Mouse (Mus musculus) neural tube, embryonic 15.5 days (tissue): ENCODE results near the gene Gigyf1. TPM values are rescaled to one million over a fixed set of nuclear protein-coding genes. Genes with fewer than 3 reads are reported as not detected.

ENCODE experiments used
- ATAC-seq: fragments of 200-750 bp; cut with Nextera tagmentation; 2 replicates; pipeline ENCODE4 v1.8.0; 2017; ENCODE audit warnings: mild to moderate bottlenecking, moderate TSS enrichment, moderate library complexity; ENCODE audit not compliant: low FRiP score
- H3K27ac ChIP-seq: fragments of 300-500 bp; sonication (generic); replicated peaks from 2 replicates; pipeline ENCODE4 v1.5.1; 2015; ENCODE audit warnings: mild to moderate bottlenecking, inconsistent platforms
- H3K27me3 ChIP-seq: fragments of 300-500 bp; sonication (generic); replicated peaks from 2 replicates; pipeline ENCODE4 v1.6.1; 2015; ENCODE audit warnings: inconsistent platforms
- H3K36me3 ChIP-seq: fragments of 300-500 bp; sonication (generic); 2 replicates; pipeline ENCODE4 v1.6.1; 2015; ENCODE audit warnings: inconsistent platforms
- H3K4me1 ChIP-seq: fragments of 300-500 bp; sonication (generic); 2 replicates; pipeline ENCODE4 v1.6.1; 2015; ENCODE audit warnings: inconsistent platforms
- H3K4me2 ChIP-seq: fragments of 300-500 bp; sonication (generic); 2 replicates; pipeline ENCODE4 v1.6.1; 2015; ENCODE audit warnings: inconsistent platforms, mild to moderate bottlenecking, moderate library complexity
- H3K4me3 ChIP-seq: fragments of 300-500 bp; sonication (generic); replicated peaks from 2 replicates; pipeline ENCODE4 v1.5.1; 2015; ENCODE audit warnings: mild to moderate bottlenecking, inconsistent platforms
- H3K9ac ChIP-seq: fragments of 300-500 bp; sonication (generic); replicated peaks from 2 replicates; pipeline ENCODE4 v1.6.1; 2015; ENCODE audit warnings: mild to moderate bottlenecking, inconsistent platforms
- H3K9me3 ChIP-seq: fragments of 300-500 bp; sonication (generic); replicated peaks from 2 replicates; pipeline ENCODE4 v1.6.1; 2016; ENCODE audit warnings: inconsistent platforms
- WGBS: fragments of 180-500 bp; shearing (Covaris S2); methylation state at CpG from one replicate; pipeline ENCODE4 v1.1.7; 2015; ENCODE audit warnings: mixed read lengths; 5-methylcytosine and 5-hydroxymethylcytosine counted together
- polyA plus RNA-seq: library from polyadenylated mRNA; unstranded; fragments of >200 nt; fragmentation: Nextera tagmentation; extraction: Ambion mirVana; gene quantifications from 2 replicates; pipeline ENCODE4 v1.2.1, GENCODE M21; 2015

Gigyf1 gene
- polyA plus RNA-seq, 1 experiment from 2014 or later: 16.7 TPM

DNA sequence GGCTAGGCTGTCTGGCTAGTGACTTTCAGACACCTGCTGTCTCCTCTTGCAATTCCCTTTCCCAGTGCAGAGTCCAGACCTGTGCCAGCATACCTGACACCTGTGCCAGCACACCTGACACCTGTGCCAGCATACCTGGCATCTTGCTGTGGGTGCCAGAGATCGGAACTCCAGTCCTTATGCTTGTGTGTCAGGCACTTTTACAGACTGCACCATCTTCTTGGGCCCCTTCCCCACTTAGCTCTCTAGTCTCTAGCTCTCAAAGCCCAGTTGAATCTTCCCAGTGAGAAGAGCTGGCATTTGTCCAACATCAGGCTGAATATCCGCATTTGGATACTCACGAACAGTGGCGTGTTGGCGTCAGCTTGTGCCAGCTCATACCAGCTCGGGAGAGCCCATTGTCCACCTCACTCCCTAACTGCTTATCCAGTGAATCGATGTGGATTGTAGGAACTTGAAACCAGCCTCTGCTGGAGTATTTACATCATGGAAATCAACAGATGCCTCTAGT, 21.0 kb downstream of the Gigyf1 start:
- H3K4me1 ChIP-seq: peaks cover 6% of the 10 kb centered on the region
- H3K4me3 ChIP-seq: no peak overlapping the region
- no peak overlapping the region for H3K27ac ChIP-seq
- H3K4me2 ChIP-seq: no peak overlapping the region
- ATAC-seq: no peak
- no peaks in the 10 kb centered on the region for H3K9me3 ChIP-seq
- H3K36me3 ChIP-seq: no peaks in the 10 kb centered on the region
- 52% methylated on average over 7 of the region's 7 CpGs for WGBS
- no peak overlapping the region; the same call in 1 of the 2 replicates for H3K9ac ChIP-seq
- H3K27me3 ChIP-seq: no peaks in the 10 kb centered on the region

DNA sequence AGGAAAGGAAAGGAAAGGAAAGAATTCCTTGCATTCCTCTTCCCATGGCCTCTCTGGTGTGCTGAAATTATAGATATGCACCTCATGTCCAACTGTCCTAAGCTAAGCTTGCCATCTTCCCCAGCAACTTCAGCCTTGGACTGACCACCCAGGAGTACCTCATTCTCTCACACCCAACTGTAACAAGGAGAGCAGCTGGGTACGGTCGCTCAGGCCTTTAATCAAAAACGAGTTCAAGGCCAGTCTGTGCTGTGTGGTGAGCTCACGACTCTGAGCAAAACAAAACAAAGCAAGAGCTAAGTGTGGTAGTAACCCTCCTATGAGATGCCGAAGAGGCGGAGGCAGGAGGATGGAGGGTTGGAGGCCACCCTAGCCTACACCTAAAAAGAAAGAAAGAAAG, 22.6 kb downstream of the Gigyf1 start:
- 78% methylated on average over 6 of the region's 6 CpGs for WGBS
- peaks cover 6% of the 10 kb centered on the region for H3K4me1 ChIP-seq
- H3K4me3 ChIP-seq: no peak overlapping the region
- no peak overlapping the region for H3K4me2 ChIP-seq
- H3K27ac ChIP-seq: no peak overlapping the region
- no peaks in the 10 kb centered on the region for H3K27me3 ChIP-seq
- H3K9me3 ChIP-seq: no peaks in the 10 kb centered on the region
- H3K9ac ChIP-seq: no peak overlapping the region
- no peaks in the 10 kb centered on the region for H3K36me3 ChIP-seq
- ATAC-seq: no peak

DNA sequence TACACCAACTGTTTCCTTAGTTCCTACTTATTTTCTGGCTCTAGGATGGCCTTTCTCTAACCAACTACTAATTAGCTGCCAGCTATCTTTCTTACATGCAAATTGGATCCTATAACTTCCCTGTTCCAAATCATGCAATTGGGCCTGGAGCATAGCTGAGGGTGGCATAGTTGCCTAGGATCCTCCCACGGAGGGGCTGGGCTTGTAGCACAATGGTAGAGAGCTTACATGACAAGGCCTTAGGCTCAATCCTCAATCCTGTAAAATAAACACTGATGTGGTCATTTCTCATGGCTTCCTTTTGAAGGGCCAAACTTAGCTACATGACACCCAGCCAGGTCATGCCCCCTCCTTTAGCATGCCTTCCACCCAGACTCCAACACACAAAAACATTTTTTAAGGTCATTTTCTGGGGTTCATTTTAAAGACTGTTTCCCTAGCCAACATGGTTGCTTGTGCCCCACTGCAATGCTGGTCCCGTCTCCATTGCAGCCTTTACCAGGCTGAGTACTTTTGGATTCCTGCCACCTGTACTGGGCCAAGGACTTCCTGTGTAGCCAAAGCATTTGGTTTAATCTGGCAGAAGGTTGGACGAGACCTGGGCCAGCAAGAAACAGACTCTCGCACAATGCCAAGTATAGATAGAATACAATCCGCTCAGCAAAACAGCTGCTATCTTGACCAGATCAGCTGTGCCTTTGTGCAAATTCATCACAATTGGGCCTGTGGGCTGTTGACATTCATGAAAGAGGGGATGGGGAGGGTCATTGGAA, 23.6 kb downstream of the Gigyf1 start:
- H3K36me3 ChIP-seq: no peaks in the 10 kb centered on the region
- no peak overlapping the region for H3K9ac ChIP-seq
- H3K4me2 ChIP-seq: no peak overlapping the region
- no peak overlapping the region for H3K4me3 ChIP-seq
- ATAC-seq: no peak
- H3K9me3 ChIP-seq: no peaks in the 10 kb centered on the region
- no peaks in the 10 kb centered on the region for H3K27me3 ChIP-seq
- 68% methylated on average over 5 of the region's 5 CpGs for WGBS
- H3K4me1 ChIP-seq: peaks cover 6% of the 10 kb centered on the region
- H3K27ac ChIP-seq: no peak overlapping the region

DNA sequence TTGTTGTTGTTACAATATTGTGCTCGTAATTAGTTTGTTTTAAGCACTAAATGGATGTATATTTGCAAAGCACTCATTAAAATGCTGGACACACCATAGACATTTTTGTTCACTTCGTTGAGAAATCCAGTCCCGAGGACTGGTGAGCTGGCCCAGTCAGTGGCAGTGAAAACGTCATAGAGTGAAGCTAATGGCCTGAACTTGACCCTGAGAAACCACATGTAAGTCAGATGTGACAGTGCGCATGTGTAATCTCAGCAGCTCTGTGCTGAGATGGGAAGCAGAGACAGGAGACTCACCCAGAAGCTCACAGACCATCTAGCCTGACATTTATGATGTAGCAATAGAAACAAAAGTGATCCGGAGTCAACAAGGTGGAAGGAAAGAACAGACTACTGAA, 26.6 kb downstream of the Gigyf1 start:
- Histone ChIP-seq H3K27me3 (no peaks in the 10 kb centered on the region), H3K36me3 (no peaks in the 10 kb centered on the region), H3K27ac (no peak overlapping the region), H3K9ac (no peak overlapping the region), H3K4me1 (no peaks in the 10 kb centered on the region), H3K4me3 (no peak overlapping the region), H3K9me3 (no peaks in the 10 kb centered on the region), H3K4me2 (no peak overlapping the region)
- ATAC-seq: no peak
- WGBS: 62% methylated on average over 6 of the region's 6 CpGs

DNA sequence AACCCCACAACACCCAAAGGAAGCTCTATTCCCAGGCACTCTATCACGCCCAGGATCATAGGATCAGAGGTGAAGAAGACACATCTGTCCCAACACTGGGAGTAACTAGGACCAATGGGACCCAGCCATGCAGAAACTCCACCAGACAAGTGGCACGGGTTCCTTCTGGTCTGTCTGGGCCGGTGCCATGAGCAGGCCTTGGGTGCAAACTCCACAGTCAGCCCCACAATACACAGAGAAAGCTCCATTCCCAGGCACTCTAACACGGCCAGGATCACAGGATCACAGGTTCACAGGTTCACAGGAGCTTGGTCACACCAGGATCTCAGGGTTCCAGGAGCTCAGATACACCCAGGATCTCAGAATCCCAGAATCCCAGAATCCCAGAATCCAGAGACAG, 27.2 kb downstream of the Gigyf1 start:
- H3K27me3 ChIP-seq: no peaks in the 10 kb centered on the region
- H3K36me3 ChIP-seq: no peaks in the 10 kb centered on the region
- WGBS: 80% methylated on average over 4 of the region's 4 CpGs
- no peaks in the 10 kb centered on the region for H3K4me1 ChIP-seq
- H3K9me3 ChIP-seq: no peaks in the 10 kb centered on the region
- H3K4me3 ChIP-seq: no peak overlapping the region
- no peak overlapping the region for H3K27ac ChIP-seq
- no peak overlapping the region for H3K4me2 ChIP-seq
- ATAC-seq: no peak
- H3K9ac ChIP-seq: no peak overlapping the region

DNA sequence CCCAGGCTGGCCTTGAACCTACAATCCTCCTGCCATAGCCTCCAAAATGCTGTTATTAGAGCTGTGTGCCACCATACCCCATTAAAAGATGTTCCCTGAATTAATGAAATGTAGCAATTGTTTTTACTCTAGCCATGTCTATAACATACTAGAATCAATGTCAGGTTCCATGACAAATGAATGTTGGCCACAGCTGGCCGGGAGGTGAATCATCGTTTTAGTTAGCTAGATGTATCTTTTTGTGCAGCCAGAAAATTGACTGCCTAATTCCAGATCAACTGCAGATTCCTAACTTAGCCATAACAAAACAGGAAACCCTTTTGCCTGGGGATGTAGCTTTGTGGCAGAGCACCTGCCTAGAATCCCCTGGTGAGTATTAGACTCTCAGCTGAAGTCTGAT, 31.5 kb downstream of the Gigyf1 start:
- 87% methylated on average over 2 of the region's 2 CpGs for WGBS
- no peaks in the 10 kb centered on the region for H3K9me3 ChIP-seq
- no peak for ATAC-seq

DNA sequence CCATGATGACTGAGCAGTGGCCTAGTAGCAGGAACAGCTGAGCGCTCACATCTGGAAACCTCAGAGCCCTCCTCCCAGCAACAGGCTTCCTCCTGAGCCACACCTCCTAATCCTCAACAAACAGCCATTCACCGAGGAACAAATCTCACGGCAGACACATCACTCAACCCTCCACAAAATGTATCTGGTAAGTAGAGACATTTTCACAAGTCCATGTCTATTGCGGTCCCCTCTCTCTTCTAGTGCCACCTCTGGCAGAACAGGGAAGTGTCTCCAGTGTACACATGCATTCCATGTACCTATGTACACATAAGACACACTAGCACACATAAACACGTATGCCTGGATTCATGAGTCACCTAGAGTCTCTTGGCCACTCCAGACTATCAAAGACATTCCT, 32.8 kb downstream of the Gigyf1 start:
- Histone ChIP-seq H3K4me1 (peaks cover 23% of the 10 kb centered on the region), H3K4me2 (no peak overlapping the region), H3K4me3 (no peak overlapping the region), H3K9ac (no peak overlapping the region), H3K9me3 (no peaks in the 10 kb centered on the region), H3K27me3 (no peaks in the 10 kb centered on the region), H3K27ac (no peak overlapping the region), H3K36me3 (no peaks in the 10 kb centered on the region)
- WGBS: 77% methylated on average over 5 of the region's 5 CpGs
- no peak for ATAC-seq

More for the DNA sequence above, 31.5 kb downstream of the Gigyf1 start:
- Histone ChIP-seq H3K36me3 (no peaks in the 10 kb centered on the region), H3K4me1 (peaks cover 18% of the 10 kb centered on the region), H3K27ac (no peak overlapping the region), H3K27me3 (no peaks in the 10 kb centered on the region), H3K4me2 (no peak overlapping the region), H3K4me3 (no peak overlapping the region), H3K9ac (no peak overlapping the region)

DNA sequence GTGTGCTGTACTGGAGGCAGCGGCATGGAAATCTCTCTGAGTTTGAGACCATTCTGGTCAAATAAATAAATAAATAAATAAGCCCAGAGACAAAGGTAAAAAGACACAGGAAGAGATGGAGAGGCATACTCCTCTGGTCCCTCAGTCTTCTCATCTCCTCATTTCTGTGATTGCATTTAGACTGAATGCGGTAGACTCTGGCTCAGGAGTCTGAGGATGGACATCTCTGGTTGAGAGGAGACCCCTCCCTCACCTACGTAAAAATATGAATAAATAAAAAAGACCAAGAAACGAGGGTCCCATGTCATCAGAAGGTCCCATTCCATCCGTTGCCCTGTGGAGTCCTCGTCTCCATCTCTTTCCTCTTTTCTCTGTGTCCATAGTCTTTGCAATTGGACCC, 34.7 kb downstream of the Gigyf1 start:
- H3K4me2 ChIP-seq: peak overlapping the region; percentile 79
- no peaks in the 10 kb centered on the region for H3K9me3 ChIP-seq
- H3K27me3 ChIP-seq: no peaks in the 10 kb centered on the region
- peaks cover 23% of the 10 kb centered on the region for H3K4me1 ChIP-seq
- H3K9ac ChIP-seq: peak overlapping the region; percentile 74
- 28% methylated on average over 6 of the region's 6 CpGs for WGBS
- H3K36me3 ChIP-seq: no peaks in the 10 kb centered on the region
- H3K27ac ChIP-seq: peak overlapping the region; percentile 83
- H3K4me3 ChIP-seq: peak overlapping the region; percentile 69
- ATAC-seq: peak; percentile 59; the same call in 1 of the 2 replicates

DNA sequence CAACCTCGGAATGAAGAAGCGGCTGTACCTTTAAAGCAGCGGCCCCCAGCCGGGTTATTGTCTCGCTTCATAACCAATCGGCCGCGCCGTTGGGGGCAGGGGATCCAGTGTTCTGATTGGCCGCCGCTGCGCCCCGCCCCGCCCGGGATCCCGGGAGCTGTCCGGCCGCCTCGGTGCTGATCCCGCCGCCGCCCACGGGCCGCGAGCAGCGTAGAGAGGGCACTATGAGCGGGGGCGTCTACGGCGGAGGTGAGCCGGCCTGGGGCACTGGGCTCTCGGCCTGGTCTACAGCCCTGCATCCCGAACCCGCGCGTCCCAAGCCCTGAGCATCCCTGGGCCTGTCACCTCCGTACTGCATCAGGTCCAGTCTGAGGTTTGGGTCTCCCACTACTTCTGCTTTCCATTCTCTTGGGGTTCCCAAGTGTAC, 35.1 kb downstream of the Gigyf1 start, which contains the start of gene Actl6b:
Gene Actl6b, plus strand, starts transcription at position 107 of the 427 bp plus-strand sequence.
- WGBS: under 1% methylated on average over 36 of the region's 37 CpGs
- H3K4me3 ChIP-seq: peak within 1 kb of the TSS; percentile 69
- no peaks in the 10 kb centered on the region for H3K9me3 ChIP-seq
- no peaks in the 10 kb centered on the region for H3K27me3 ChIP-seq
- no peaks in the 10 kb centered on the region for H3K36me3 ChIP-seq
- peaks cover 23% of the 10 kb centered on the region for H3K4me1 ChIP-seq
- ATAC-seq: peak; percentile 94
- peak within 1 kb of the TSS; percentile 74 for H3K9ac ChIP-seq
- H3K27ac ChIP-seq: peak within 1 kb of the TSS; percentile 83
- peak within 1 kb of the TSS; percentile 79 for H3K4me2 ChIP-seq

DNA sequence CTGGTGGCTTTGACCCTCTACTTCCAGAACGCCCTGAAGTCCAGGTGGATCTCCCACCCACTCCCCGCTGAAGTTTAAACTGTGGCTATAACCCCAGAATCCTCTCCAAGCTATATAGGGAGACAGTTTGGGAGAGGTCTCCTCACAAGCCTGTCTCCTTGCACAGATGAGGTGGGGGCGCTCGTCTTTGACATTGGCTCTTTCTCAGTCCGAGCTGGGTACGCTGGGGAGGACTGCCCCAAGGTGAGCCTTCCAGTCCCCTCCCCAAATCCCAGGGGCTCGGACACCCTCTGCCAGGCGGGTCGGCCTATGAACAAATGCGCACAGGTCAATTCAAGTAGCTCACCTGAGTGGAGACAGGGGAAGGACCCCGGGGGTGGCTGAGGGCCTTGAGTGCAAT, 35.5 kb downstream of the Gigyf1 start:
- WGBS: 40% methylated on average over 11 of the region's 11 CpGs
- Histone ChIP-seq H3K27ac (peak overlapping the region; percentile 83), H3K27me3 (no peaks in the 10 kb centered on the region), H3K9ac (peak overlapping the region; percentile 74), H3K4me3 (peak overlapping the region; percentile 69), H3K36me3 (no peaks in the 10 kb centered on the region), H3K9me3 (no peaks in the 10 kb centered on the region), H3K4me2 (peak overlapping the region; percentile 79), H3K4me1 (peaks cover 23% of the 10 kb centered on the region)
- ATAC-seq: peak; percentile 40; the same call in 1 of the 2 replicates

DNA sequence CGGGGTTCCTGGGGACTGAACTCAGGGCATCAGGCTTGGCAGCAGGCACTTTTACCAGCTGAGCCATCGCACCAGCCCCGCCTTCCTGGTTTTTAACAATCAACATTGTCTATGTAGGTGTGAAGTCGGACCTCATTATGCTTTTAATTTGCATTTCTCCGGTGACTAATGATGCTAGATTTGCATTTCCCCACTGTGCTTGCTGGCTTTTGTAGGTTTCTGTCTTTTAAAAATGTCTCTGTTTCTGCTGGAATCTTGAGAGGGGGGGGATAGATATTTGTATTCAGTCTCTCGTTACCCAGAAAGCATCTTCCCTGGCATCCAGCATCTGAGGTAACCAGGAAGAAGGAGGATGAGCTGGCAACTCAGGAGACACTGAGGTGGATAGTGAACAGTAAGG, 43.2 kb downstream of the Gigyf1 start:
- peaks cover 27% of the 10 kb centered on the region for H3K36me3 ChIP-seq
- no peak overlapping the region for H3K4me2 ChIP-seq
- H3K9ac ChIP-seq: no peak overlapping the region
- no peak overlapping the region for H3K27ac ChIP-seq
- no peaks in the 10 kb centered on the region for H3K27me3 ChIP-seq
- 51% methylated on average over 6 of the region's 6 CpGs for WGBS
- H3K4me3 ChIP-seq: no peak overlapping the region
- H3K9me3 ChIP-seq: no peaks in the 10 kb centered on the region
- H3K4me1 ChIP-seq: no peaks in the 10 kb centered on the region
- ATAC-seq: no peak

DNA sequence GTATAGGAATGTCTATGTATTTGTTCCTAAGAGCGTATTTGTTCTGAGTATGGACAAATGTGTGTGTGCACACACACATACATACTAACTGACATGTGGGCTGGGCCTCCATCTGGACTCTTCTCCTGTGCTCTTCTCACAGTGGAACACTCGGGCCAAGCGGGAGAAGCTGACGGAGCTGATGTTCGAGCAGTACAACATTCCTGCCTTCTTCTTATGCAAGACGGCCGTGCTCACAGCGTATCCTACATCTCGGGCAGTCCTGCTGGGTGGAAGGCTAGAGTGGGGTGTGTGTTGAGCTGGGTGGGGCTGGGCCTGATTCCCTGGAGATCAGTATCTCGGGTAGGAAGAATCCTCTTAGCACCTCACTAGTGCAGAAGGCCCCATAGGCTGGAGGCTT, 44.6 kb downstream of the Gigyf1 start:
- Histone ChIP-seq H3K36me3 (peaks cover 30% of the 10 kb centered on the region), H3K27ac (no peak overlapping the region)

More for the DNA sequence above, 44.6 kb downstream of the Gigyf1 start:
- H3K4me2 ChIP-seq: no peak overlapping the region
- H3K9ac ChIP-seq: no peak overlapping the region
- no peak for ATAC-seq
- no peaks in the 10 kb centered on the region for H3K9me3 ChIP-seq
- no peak overlapping the region for H3K4me3 ChIP-seq
- no peaks in the 10 kb centered on the region for H3K4me1 ChIP-seq
- 80% methylated on average over 10 of the region's 10 CpGs for WGBS
- no peaks in the 10 kb centered on the region for H3K27me3 ChIP-seq
